Mouse (Mus musculus) lung, adult 10 weeks (tissue): Measurements from ENCODE around the gene Gm8251. TPM values are rescaled to one million over a fixed set of nuclear protein-coding genes. Genes with fewer than 3 reads are reported as not detected.

Experiments
- polyA plus RNA-seq: library from polyadenylated mRNA; stranded (reverse); fragments of 350-450 nt; fragmentation: Illumina TruSeq; extraction: RNeasy Lipid Tissue Mini Kit (QIAGEN cat#74804); gene quantifications from one replicate; pipeline ENCODE4 v1.2.3, GENCODE M21; 2014; ENCODE audit warnings: low read depth, low replicate concordance; ENCODE audit not compliant: insufficient read depth

The Gm8251 gene
- 0.03 TPM for polyA plus RNA-seq

GRCm38 (mm10) chr1:44061836-44062235, at the start of gene Gm8251:
Gm8251 (minus strand) TSS chr1:44061936.

GRCm38 (mm10) chr1:44102259-44102717, 40.6 kb upstream of the Gm8251 start, which contains the start of gene Tex30:
Tex30 (minus strand) TSS chr1:44102441.

DNA sequence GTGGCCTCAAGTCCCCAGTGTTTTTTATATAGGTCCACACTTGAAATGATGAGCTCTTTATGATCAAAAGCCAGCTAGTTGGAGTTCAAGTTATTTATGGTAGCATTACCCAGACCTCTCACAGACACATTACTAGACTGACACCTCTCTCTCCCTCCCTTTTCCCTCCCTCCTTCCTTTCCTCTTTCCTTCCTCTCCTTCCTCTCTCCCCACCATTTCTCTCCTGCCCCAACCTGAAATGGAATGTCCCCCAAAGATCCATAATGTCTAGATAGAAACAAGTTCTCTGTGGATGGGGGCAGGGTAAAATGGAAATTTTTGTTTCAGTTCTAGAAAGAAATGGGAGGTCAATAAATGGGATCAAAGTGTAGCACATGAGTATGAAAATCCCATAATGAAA, 41.8 kb downstream of the Gm8251 start, which contains the start of gene Mettl21c:
TSS of gene Mettl21c (minus strand) at position 101 of the 400 bp plus-strand sequence.

Other genes starting within 250 kb of the Gm8251 start
- 27.0 TPM for gene Uxs1, start 234.1 kb downstream of the Gm8251 start, polyA plus RNA-seq
- gene Tpp2, start 128.3 kb downstream of the Gm8251 start, polyA plus RNA-seq, result 10.6 TPM
- gene Mettl21c, start 41.9 kb downstream of the Gm8251 start, polyA plus RNA-seq, result not detected
- 13.8 TPM for gene Tex30, start 40.5 kb upstream of the Gm8251 start, polyA plus RNA-seq
- 10.5 TPM for gene Kdelc1, start 56.9 kb upstream of the Gm8251 start, polyA plus RNA-seq
- 5.8 TPM for gene Bivm, start 57.0 kb upstream of the Gm8251 start, polyA plus RNA-seq
- 8.5 TPM for gene Ercc5, start 85.8 kb upstream of the Gm8251 start, polyA plus RNA-seq
- 1.2 TPM for gene Mettl21e, start 157.0 kb upstream of the Gm8251 start, polyA plus RNA-seq